Mouse (Mus musculus) CH12.LX (cell line): Measurements from ENCODE around the gene Tmem129. TPM values are rescaled to one million over a fixed set of nuclear protein-coding genes. Genes with fewer than 3 reads are reported as not detected.

Source experiments
- DNase-seq: peaks from one replicate; pipeline ENCODE4 v3.0.0-alpha.2; 2013; ENCODE audit errors: extremely low read depth
- H3K27ac ChIP-seq: 2 replicates; pipeline ENCODE4 v1.5.1; 2012; ENCODE audit warnings: low read depth, mild to moderate bottlenecking, control low read depth, moderate library complexity; ENCODE audit not compliant: insufficient read depth
- H3K27me3 ChIP-seq: replicated peaks from 2 replicates; pipeline ENCODE3; 2012; ENCODE audit warnings: inconsistent platforms
- H3K36me3 ChIP-seq, 2 experiments: replicated peaks in 1 of 2; 2 replicates each; pipeline versions ENCODE3 to v1.6.1; 2012; ENCODE audit warnings: inconsistent platforms in 1 of 2, low read length in 1 of 2, mild to moderate bottlenecking in 1 of 2, mixed read lengths in 1 of 2, moderate library complexity in 1 of 2; ENCODE audit not compliant: control insufficient read depth in 1 of 2, insufficient read depth in 1 of 2
- H3K4me1 ChIP-seq, 2 experiments: 2 replicates each; pipeline ENCODE4 v1.6.1; 2012; ENCODE audit warnings: inconsistent platforms in 1 of 2, moderate library complexity in 1 of 2; ENCODE audit not compliant: insufficient read depth in 2 of 2, control insufficient read depth in 1 of 2
- H3K4me2 ChIP-seq: 2 replicates; pipeline ENCODE4 v1.6.1; 2012; ENCODE audit warnings: low read depth, mild to moderate bottlenecking, control low read depth; ENCODE audit not compliant: poor library complexity, insufficient read depth, severe bottlenecking
- H3K4me3 ChIP-seq, 3 experiments: fragments of 150-350 bp in 1 of 3; sonication (generic) in 1 of 3; replicated peaks in 1 of 3; 2 replicates each; pipeline versions ENCODE3 to v1.5.1; 2011 to 2012; ENCODE audit warnings: low read depth in 2 of 3, low read length in 2 of 3, mild to moderate bottlenecking in 2 of 3, moderate library complexity in 2 of 3, control low read depth in 1 of 3, improper control_type of control experiment in 1 of 3, inconsistent platforms in 1 of 3, mixed read lengths in 1 of 3; ENCODE audit not compliant: poor library complexity in 1 of 3
- H3K79me2 ChIP-seq: replicated peaks from 2 replicates; pipeline ENCODE4 v1.6.1; 2012; ENCODE audit warnings: mild to moderate bottlenecking, moderate library complexity; ENCODE audit not compliant: control insufficient read depth, poor library complexity, insufficient read depth, severe bottlenecking; ENCODE audit errors: extremely low read depth
- H3K9ac ChIP-seq: 2 replicates; pipeline ENCODE4 v1.6.1; 2012; ENCODE audit warnings: low read depth, mild to moderate bottlenecking, control low read depth, moderate library complexity; ENCODE audit not compliant: insufficient read depth
- H3K9me3 ChIP-seq: replicated peaks from 2 replicates; pipeline ENCODE3; 2012; ENCODE audit warnings: low read length, inconsistent platforms, mixed read lengths
- BHLHE40 ChIP-seq: IDR thresholded peaks from 2 replicates; pipeline ENCODE4 v1.6.1; 2011; ENCODE audit warnings: mild to moderate bottlenecking, low read depth, low read length, improper control_type of control experiment
- CHD1 ChIP-seq: IDR thresholded peaks from 2 replicates; pipeline ENCODE4 v1.6.1; 2012; ENCODE audit warnings: low read depth, low read length, improper control_type of control experiment, inconsistent platforms
- CHD2 ChIP-seq: IDR thresholded peaks from 2 replicates; pipeline ENCODE4 v1.6.1; 2011; ENCODE audit warnings: low read length, improper control_type of control experiment
- CTCF ChIP-seq, 2 experiments: IDR thresholded peaks in 1 of 2; conservative IDR thresholded peaks in 1 of 2; 2 replicates each; pipeline ENCODE4 v1.5.1; 2011 to 2012; ENCODE audit warnings: low read depth in 2 of 2, low read length in 2 of 2, improper control_type of control experiment in 1 of 2, inconsistent platforms in 1 of 2, mild to moderate bottlenecking in 1 of 2, moderate library complexity in 1 of 2
- ELF1 ChIP-seq: IDR thresholded peaks from 2 replicates; pipeline ENCODE4 v1.6.1; 2014; ENCODE audit warnings: low read depth, mild to moderate bottlenecking, inconsistent platforms, low read length, improper control_type of control experiment
- EP300 ChIP-seq: IDR thresholded peaks from 2 replicates; pipeline ENCODE4 v1.6.1; 2011; ENCODE audit warnings: low read length, improper control_type of control experiment
- GABPA ChIP-seq: IDR thresholded peaks from 2 replicates; pipeline ENCODE4 v1.6.1; 2012; ENCODE audit warnings: low read depth, low read length, improper control_type of control experiment, inconsistent platforms; ENCODE audit not compliant: insufficient replicate concordance
- IRF4 ChIP-seq: IDR thresholded peaks from 2 replicates; pipeline ENCODE4 v1.6.1; 2014; ENCODE audit warnings: low read depth, mild to moderate bottlenecking, inconsistent platforms, low read length, improper control_type of control experiment
- JUN ChIP-seq: IDR thresholded peaks from 2 replicates; pipeline ENCODE4 v1.6.1; 2011; ENCODE audit warnings: low read depth, mild to moderate bottlenecking, low read length, improper control_type of control experiment, moderate library complexity; ENCODE audit not compliant: insufficient read depth
- KAT2A ChIP-seq: IDR thresholded peaks from 2 replicates; pipeline ENCODE4 v1.6.1; 2012; ENCODE audit warnings: low read length, improper control_type of control experiment, inconsistent platforms; ENCODE audit not compliant: insufficient replicate concordance
- MAFK ChIP-seq: IDR thresholded peaks from 2 replicates; pipeline ENCODE4 v1.6.1; 2011; ENCODE audit warnings: low read length, improper control_type of control experiment; ENCODE audit not compliant: insufficient replicate concordance
- MAX ChIP-seq: IDR thresholded peaks from 2 replicates; pipeline ENCODE4 v1.6.1; 2011; ENCODE audit warnings: low read length, improper control_type of control experiment
- MAZ ChIP-seq: IDR thresholded peaks from 2 replicates; pipeline ENCODE4 v1.6.1; 2012; ENCODE audit warnings: low read depth, mild to moderate bottlenecking, inconsistent platforms, low read length, improper control_type of control experiment, moderate library complexity
- MYC ChIP-seq: IDR thresholded peaks from 2 replicates; pipeline ENCODE4 v1.6.1; 2011; ENCODE audit warnings: low read depth, mild to moderate bottlenecking, improper control_type of control experiment, low read length
- NELFE ChIP-seq: IDR thresholded peaks from 2 replicates; pipeline ENCODE4 v1.6.1; 2011; ENCODE audit warnings: low read depth, low read length, improper control_type of control experiment
- PAX5 ChIP-seq: IDR thresholded peaks from 2 replicates; pipeline ENCODE4 v1.6.1; 2012; ENCODE audit warnings: low read length, inconsistent platforms, mixed read lengths
- POLR2A ChIP-seq: IDR thresholded peaks from 2 replicates; pipeline ENCODE4 v1.6.1; 2011; ENCODE audit warnings: low read depth, mild to moderate bottlenecking, improper control_type of control experiment, low read length
- POLR2AphosphoS2 ChIP-seq: IDR thresholded peaks from 2 replicates; pipeline ENCODE4 v1.6.1; 2011; ENCODE audit warnings: low read depth, low read length, improper control_type of control experiment
- RCOR1 ChIP-seq: conservative IDR thresholded peaks from 2 replicates; pipeline ENCODE4 v1.6.1; 2012; ENCODE audit warnings: low read depth, mild to moderate bottlenecking, inconsistent platforms, low read length, improper control_type of control experiment
- SIN3A ChIP-seq: IDR thresholded peaks from 2 replicates; pipeline ENCODE4 v1.6.1; 2012; ENCODE audit warnings: low read length, improper control_type of control experiment, inconsistent platforms
- SMC3 ChIP-seq: IDR thresholded peaks from 2 replicates; pipeline ENCODE4 v1.6.1; 2011; ENCODE audit warnings: low read depth, low read length, improper control_type of control experiment
- TBP ChIP-seq: conservative IDR thresholded peaks from 2 replicates; pipeline ENCODE4 v1.6.1; 2011; ENCODE audit warnings: low read depth, low read length, improper control_type of control experiment
- UBTF ChIP-seq: IDR thresholded peaks from 2 replicates; pipeline ENCODE4 v1.6.1; 2012; ENCODE audit warnings: low read depth, mild to moderate bottlenecking, inconsistent platforms, low read length, improper control_type of control experiment, moderate library complexity
- USF1 ChIP-seq: IDR thresholded peaks from 2 replicates; pipeline ENCODE4 v1.6.1; 2014; ENCODE audit warnings: low read depth, mild to moderate bottlenecking, inconsistent platforms, low read length, improper control_type of control experiment
- USF2 ChIP-seq: conservative IDR thresholded peaks from 2 replicates; pipeline ENCODE4 v1.6.1; 2011; ENCODE audit warnings: low read depth, low read length, improper control_type of control experiment
- ZC3H11A ChIP-seq: IDR thresholded peaks from 2 replicates; pipeline ENCODE4 v1.6.1; 2012; ENCODE audit warnings: low read depth, mild to moderate bottlenecking, inconsistent platforms, low read length, improper control_type of control experiment
- ZNF384 ChIP-seq: IDR thresholded peaks from 2 replicates; pipeline ENCODE4 v1.6.1; 2012; ENCODE audit warnings: low read depth, low read length, improper control_type of control experiment, inconsistent platforms
- dilution Hi-C: fragments of 300-500 bp; cut with MboI; formaldehyde crosslinking; loops from 2 replicates; pipeline ENCODE4 v1.14.3; 2020; ENCODE audit warnings: low sequenced_read_pairs; ENCODE audit not compliant: extremely low pct_unique_long_range_greater_than_20kb, extremely low pct_ligation_motif_present
- in situ Hi-C: fragments of 300-500 bp; cut with MboI; formaldehyde crosslinking; loops from 3 replicates; pipeline ENCODE4 v1.14.3; 2019; ENCODE audit warnings: low sequenced_read_pairs, low pct_ligation_motif_present, low pct_unique_long_range_greater_than_20kb, mixed read lengths
- polyA plus RNA-seq: library from polyadenylated mRNA; unstranded; fragments of >175 nt; gene quantifications from 2 replicates; pipeline ENCODE4 v1.2.1, GENCODE M21; 2012; ENCODE audit warnings: low read depth; ENCODE audit not compliant: insufficient read length
- total RNA-seq, 2 experiments: library from RNA; depleted of rRNA; stranded (reverse); fragments of 300-350 nt in 1 of 2; fragments of >200 nt in 1 of 2; gene quantifications; 2 replicates each; pipeline ENCODE4 v1.2.3; 2012 to 2014

The Tmem129 gene
- total and polyA plus RNA-seq, 3 experiments: 10.8 to 15.2 (median 12.7) TPM

DNA sequence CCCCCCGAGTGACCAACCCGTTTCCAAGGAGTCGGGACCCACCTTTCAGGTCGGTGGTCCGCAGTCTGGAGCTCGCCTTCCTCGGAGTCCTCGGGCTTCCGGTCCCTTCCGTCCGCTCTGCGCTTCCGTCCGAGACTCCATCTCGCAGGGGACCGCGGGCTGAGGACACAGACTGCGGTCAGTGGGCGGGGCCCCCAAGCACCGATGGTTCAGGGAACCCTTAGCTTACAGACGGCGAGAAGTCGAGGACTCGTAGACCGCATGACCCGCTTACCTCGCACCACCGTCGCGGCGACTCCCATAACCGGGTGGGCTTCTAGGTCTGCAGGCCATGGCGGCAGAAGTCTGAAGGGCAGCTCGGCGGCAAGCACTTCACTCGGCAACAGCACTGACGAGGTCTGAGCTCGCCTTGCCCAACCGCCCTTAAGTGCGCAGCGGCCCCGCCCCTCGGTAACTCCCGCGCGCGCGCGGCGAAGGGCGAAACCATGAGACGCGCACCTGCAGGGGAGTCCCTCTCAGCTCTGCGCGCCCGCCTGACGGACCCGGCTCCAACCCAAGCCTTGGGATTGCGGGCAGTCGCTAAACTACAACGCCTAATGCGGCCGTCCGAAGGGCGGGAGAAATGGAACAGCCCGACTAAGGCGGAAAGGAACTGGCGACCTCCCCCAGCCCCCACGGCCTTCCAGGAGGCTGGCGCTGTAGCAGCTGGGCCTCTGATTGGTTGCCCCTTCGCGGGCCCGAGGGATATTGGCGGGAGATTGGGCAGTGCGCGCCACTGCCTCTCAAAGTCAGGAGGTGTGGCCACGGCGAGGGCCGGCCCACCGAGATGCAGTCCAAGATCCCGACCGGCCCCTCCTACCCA, 6.1 kb downstream of the Tmem129 start, which contains the start of gene Slbp (continued):
- TF ChIP-seq MAZ: peak; percentile 78
- no peak for TF ChIP-seq ZC3H11A
- TF ChIP-seq SIN3A: peak; percentile 95
- TF ChIP-seq IRF4: peak; percentile 34; the same call in 1 of the 2 replicates
- TF ChIP-seq POLR2A: peak; percentile 99
- no peak; the same call in none of the 2 replicates for TF ChIP-seq CHD2
- TF ChIP-seq USF1: no peak; the same call in 1 of the 2 replicates
- TF ChIP-seq ZNF384: 0 out of 2 replicates have a peak, but pooled peaks have one; percentile 19
- TF ChIP-seq JUN: no peak
- peak; percentile 49; the same call in 1 of the 2 replicates for TF ChIP-seq UBTF
- TF ChIP-seq RCOR1: no peak
- TF ChIP-seq KAT2A: peak; percentile 72
- peak; percentile 77 for TF ChIP-seq MAX
- no peak for TF ChIP-seq MAFK
- no peak for TF ChIP-seq MYC
- no peak for TF ChIP-seq USF2

DNA sequence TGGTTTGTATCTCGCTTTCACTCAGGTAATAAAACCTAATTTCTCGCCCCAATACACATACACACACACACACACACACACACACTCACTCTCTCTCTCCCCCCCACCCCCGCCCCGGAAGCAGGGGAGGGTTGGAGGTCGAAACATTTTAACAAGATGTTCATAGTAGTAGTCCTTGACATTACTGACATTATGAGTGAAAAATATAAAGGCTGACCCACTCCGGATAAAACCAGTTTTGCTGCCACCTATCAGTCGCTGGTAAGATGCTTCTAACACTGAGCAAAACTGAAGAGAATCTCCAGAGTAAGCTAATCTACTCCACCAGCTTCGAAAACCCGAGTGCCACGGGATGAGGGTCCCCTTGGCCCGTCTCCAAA, 6.7 kb downstream of the Tmem129 start:
- Histone ChIP-seq H3K9me3 (no peaks in the 10 kb centered on the region), H3K4me3 (peak overlapping the region; percentile 87 to 91 (median 89)), H3K4me2 (peak overlapping the region; percentile 96), H3K36me3 (peaks cover 37 to 64% of the 10 kb centered on the region in 2 experiments), H3K27me3 (no peaks in the 10 kb centered on the region), H3K9ac (peak overlapping the region; percentile 96), H3K27ac (peak overlapping the region; percentile 90), H3K4me1 (peaks cover 12 to 58% of the 10 kb centered on the region in 2 experiments), H3K79me2 (peaks cover 61% of the 10 kb centered on the region)
- DNase-seq: no peak
- dilution Hi-C loops (no loop called here), in situ Hi-C loops (no loop called here)
- no peak for TF ChIP-seq ELF1
- TF ChIP-seq NELFE: no peak
- TF ChIP-seq CTCF (conservative IDR thresholded peaks at IDR 0.05 in 1 of 2, IDR thresholded peaks at IDR 0.05 in 1 of 2; ENCODE audit: low read depth in 2 of 2, low read length in 2 of 2): 0 out of 4 replicates have a peak, but pooled peaks of 1 of the 2 experiments have one; percentile 7
- no peak for TF ChIP-seq PAX5
- no peak for TF ChIP-seq TBP
- no peak for TF ChIP-seq KAT2A
- no peak for TF ChIP-seq MAX
- 0 out of 2 replicates have a peak, but pooled peaks have one; percentile 14 for TF ChIP-seq CHD1
- no peak for TF ChIP-seq POLR2AphosphoS2
- TF ChIP-seq SMC3: no peak
- no peak for TF ChIP-seq BHLHE40
- TF ChIP-seq GABPA: no peak
- peak; percentile 47; the same call in 1 of the 2 replicates for TF ChIP-seq MAZ
- no peak for TF ChIP-seq RCOR1
- TF ChIP-seq EP300: 0 out of 2 replicates have a peak, but pooled peaks have one; percentile 8
